Mouse (Mus musculus) heart, embryonic 11.5 days (tissue): ENCODE data around the gene Ptpn3. TPM values are rescaled to one million over a fixed set of nuclear protein-coding genes. Genes with fewer than 3 reads are reported as not detected.

ENCODE experiments used
- ATAC-seq: fragments of 200-750 bp; cut with Nextera tagmentation; replicated peaks from 2 replicates; pipeline ENCODE4 v1.8.0; 2017; ENCODE audit warnings: moderate library complexity; ENCODE audit not compliant: insufficient number of reproducible peaks, low FRiP score, low TSS enrichment
- H3K27ac ChIP-seq: fragments of 300-500 bp; sonication (generic); 2 replicates; pipeline ENCODE4 v1.5.1; 2014; ENCODE audit warnings: mild to moderate bottlenecking, low read depth, low read length
- H3K27me3 ChIP-seq: fragments of 300-500 bp; sonication (generic); 2 replicates; pipeline ENCODE4 v1.6.1; 2014; ENCODE audit warnings: mild to moderate bottlenecking, low read length, mixed read lengths; ENCODE audit not compliant: control insufficient read depth, insufficient read depth
- H3K36me3 ChIP-seq: fragments of 300-500 bp; sonication (generic); 2 replicates; pipeline ENCODE4 v1.6.1; 2014; ENCODE audit warnings: mild to moderate bottlenecking, low read length, moderate library complexity, mixed read lengths; ENCODE audit not compliant: control insufficient read depth, insufficient read depth
- H3K4me1 ChIP-seq: fragments of 300-500 bp; sonication (generic); 2 replicates; pipeline ENCODE4 v1.6.1; 2014; ENCODE audit warnings: low read length; ENCODE audit not compliant: control insufficient read depth, insufficient read depth
- H3K4me2 ChIP-seq: fragments of 300-500 bp; sonication (generic); 2 replicates; pipeline ENCODE4 v1.6.1; 2014; ENCODE audit warnings: mild to moderate bottlenecking, moderate library complexity
- H3K4me3 ChIP-seq: fragments of 300-500 bp; sonication (generic); 2 replicates; pipeline ENCODE4 v1.5.1; 2014; ENCODE audit warnings: low read depth, low read length
- H3K9ac ChIP-seq: fragments of 300-500 bp; sonication (generic); 2 replicates; pipeline ENCODE4 v1.6.1; 2014; ENCODE audit warnings: mild to moderate bottlenecking, low read depth, low read length, moderate library complexity
- H3K9me3 ChIP-seq: fragments of 300-500 bp; sonication (generic); replicated peaks from 2 replicates; pipeline ENCODE4 v1.6.1; 2016; ENCODE audit warnings: low read length; ENCODE audit not compliant: control insufficient read depth
- WGBS: fragments of 180-500 bp; shearing (Covaris S2); extraction: QIAGEN DNeasy Blood & Tissue Kit; methylation state at CpG from one replicate; pipeline ENCODE4 v1.1.7; 2014; ENCODE audit not compliant: insufficient replicate concordance; 5-methylcytosine and 5-hydroxymethylcytosine counted together
- polyA plus RNA-seq: library from polyadenylated mRNA; unstranded; fragments of >200 nt; fragmentation: Nextera tagmentation; extraction: Ambion mirVana; gene quantifications from 2 replicates; pipeline ENCODE4 v1.2.1, GENCODE M21; 2014

Ptpn3 gene
- polyA plus RNA-seq, 1 experiment from 2014 or later: 1.7 TPM

DNA sequence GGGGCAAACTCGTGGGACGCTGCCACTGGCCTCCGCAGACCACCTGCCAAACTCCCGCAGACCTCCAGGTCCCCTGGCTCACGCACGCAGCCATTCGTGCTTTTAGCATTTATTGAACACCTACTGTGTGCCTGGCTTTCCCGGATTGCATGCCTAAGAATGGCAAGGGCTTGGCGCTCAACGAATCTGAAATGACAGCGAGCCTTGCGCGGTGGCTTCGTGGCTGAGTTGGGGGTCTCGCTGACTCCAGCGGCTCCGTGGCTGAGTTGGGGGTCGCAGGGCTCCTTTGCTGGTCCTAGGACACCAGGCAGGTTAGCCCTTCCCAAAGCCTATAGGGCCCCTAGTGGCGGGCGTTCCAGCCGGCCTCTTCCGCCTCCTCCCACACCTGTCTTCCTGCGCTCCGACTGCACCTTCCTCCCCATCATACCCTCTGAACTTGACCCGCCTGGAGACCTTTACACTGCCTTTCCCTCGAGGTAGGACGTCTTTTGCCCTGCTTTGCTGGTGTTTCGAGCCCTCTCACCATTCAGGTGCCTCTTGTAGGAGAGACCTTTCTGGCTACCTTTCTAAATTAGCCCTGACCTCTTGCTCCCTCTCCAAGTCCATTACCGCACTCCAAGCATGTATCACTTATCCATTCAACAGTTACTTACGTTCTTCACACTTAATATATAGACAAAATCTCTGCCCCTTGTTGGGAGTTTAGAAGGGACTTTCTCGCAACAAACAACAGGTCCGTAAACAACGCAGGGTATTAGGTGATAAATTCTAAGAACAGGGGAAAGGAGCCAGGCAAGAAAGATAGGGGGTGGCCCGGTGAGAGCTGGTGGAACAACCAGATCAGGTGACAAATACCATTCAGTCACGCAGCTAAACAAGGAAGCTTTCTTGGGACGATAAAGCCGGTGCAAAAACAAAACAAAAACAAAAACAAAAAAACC, 898 bp downstream of the Ptpn3 start:
- ATAC-seq: no peak
- Histone ChIP-seq H3K36me3 (no peaks in the 10 kb centered on the region), H3K4me1 (peaks cover 7% of the 10 kb centered on the region), H3K4me3 (peak overlapping the region; percentile 80), H3K9me3 (no peaks in the 10 kb centered on the region), H3K27me3 (peaks cover 24% of the 10 kb centered on the region), H3K9ac (peak overlapping the region; percentile 75; the same call in 1 of the 2 replicates), H3K4me2 (peak overlapping the region; percentile 99), H3K27ac (no peak overlapping the region; the same call in 1 of the 2 replicates)
- under 1% methylated on average over 37 of the region's 37 CpGs for WGBS

DNA sequence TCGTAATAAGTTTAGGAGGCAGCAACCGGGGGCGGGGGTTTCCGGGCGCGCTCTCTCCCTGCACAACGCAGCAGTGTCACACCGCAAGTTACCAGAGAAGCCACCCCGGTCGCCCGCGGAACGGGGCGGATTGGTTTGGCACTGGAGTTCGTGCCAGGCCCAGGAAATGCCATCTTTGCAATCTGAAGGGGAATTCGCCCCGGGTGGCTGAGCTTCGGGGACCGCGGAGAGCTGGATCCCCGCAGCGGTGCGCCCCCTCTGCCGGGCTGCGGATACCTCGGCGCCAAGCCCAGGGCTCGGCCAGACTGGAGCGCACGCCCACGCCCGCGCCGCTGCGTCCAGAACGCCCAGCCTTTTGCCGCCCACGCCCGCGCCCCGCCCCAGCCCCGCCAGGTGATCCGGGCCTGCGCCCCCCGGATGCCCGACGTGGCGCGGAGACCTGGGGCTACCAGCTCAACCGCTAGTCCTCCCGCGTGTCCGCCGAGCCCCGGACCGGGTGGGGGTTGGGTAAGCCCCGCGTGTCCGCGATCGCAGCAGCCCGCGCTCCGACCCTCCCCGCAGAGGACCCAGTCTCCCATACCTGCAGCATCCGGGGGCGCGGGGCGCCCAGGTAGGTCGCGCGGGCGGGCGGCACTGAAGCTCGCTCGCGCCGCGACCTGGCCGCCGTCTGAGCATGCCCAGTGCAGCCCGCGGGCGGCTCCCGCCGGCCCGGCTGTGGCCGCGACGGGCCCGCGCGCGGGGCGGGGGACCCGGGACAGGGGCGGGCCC, 1.8 kb downstream of the Ptpn3 start:
- peak; percentile 51; the same call in 1 of the 2 replicates for ATAC-seq
- Histone ChIP-seq H3K27ac (no peak overlapping the region), H3K4me1 (peaks cover 9% of the 10 kb centered on the region), H3K9ac (peak overlapping the region; percentile 75), H3K9me3 (no peaks in the 10 kb centered on the region), H3K4me2 (peak overlapping the region; percentile 99), H3K27me3 (peaks cover 24% of the 10 kb centered on the region), H3K36me3 (no peaks in the 10 kb centered on the region), H3K4me3 (peak overlapping the region; percentile 80)
- WGBS: under 1% methylated on average over 67 of the region's 97 CpGs

DNA sequence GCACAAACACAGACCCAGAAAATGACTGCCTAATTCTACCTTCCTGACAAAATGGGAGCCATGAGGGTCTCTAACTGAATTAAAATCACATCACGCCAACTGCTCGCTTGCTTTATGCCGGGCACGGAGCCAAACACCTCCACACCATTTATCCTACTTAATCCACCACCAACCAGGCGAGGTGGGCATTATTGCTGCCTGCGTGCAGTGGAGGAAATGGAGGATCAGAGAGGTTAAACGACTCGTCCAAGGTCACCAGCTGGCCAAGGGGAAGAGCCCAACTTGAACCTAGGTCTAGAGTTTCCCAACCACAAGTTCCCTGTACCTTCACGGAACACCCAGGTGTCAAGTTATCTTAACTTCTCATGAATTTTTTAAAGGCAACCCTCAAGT, 2.3 kb downstream of the Ptpn3 start:
- H3K4me2 ChIP-seq: peak overlapping the region; percentile 99
- no peak overlapping the region for H3K27ac ChIP-seq
- peaks cover 9% of the 10 kb centered on the region for H3K4me1 ChIP-seq
- peaks cover 24% of the 10 kb centered on the region for H3K27me3 ChIP-seq
- peak overlapping the region; percentile 75; the same call in 1 of the 2 replicates for H3K9ac ChIP-seq
- H3K9me3 ChIP-seq: no peaks in the 10 kb centered on the region
- H3K4me3 ChIP-seq: peak overlapping the region; percentile 80
- 3% methylated on average over 9 of the region's 9 CpGs for WGBS
- H3K36me3 ChIP-seq: no peaks in the 10 kb centered on the region
- no peak for ATAC-seq

DNA sequence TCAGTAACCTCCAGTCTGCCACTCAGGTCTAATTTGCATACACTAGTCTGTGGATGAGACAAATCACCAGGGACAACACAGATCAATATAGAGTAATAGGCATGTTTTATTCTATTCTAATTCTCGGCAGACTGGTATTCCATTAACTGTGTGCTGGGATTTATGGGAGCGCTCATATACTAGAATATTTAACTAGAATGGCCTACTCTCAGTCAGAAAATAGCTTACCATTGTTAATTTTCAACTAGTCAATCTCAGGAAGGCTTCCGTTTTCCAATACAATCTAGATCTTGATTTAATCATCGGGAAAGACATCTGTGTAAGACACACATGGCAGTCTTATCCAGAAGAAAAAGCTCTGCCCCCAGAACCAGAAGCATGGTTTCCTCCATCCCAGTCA, 3.5 kb downstream of the Ptpn3 start:
- Histone ChIP-seq H3K36me3 (no peaks in the 10 kb centered on the region), H3K4me3 (no peak overlapping the region), H3K4me1 (peaks cover 9% of the 10 kb centered on the region), H3K9me3 (no peaks in the 10 kb centered on the region), H3K27ac (no peak overlapping the region), H3K4me2 (no peak overlapping the region), H3K27me3 (peaks cover 24% of the 10 kb centered on the region), H3K9ac (no peak overlapping the region)
- 79% methylated on average over 4 of the region's 4 CpGs for WGBS
- no peak for ATAC-seq

DNA sequence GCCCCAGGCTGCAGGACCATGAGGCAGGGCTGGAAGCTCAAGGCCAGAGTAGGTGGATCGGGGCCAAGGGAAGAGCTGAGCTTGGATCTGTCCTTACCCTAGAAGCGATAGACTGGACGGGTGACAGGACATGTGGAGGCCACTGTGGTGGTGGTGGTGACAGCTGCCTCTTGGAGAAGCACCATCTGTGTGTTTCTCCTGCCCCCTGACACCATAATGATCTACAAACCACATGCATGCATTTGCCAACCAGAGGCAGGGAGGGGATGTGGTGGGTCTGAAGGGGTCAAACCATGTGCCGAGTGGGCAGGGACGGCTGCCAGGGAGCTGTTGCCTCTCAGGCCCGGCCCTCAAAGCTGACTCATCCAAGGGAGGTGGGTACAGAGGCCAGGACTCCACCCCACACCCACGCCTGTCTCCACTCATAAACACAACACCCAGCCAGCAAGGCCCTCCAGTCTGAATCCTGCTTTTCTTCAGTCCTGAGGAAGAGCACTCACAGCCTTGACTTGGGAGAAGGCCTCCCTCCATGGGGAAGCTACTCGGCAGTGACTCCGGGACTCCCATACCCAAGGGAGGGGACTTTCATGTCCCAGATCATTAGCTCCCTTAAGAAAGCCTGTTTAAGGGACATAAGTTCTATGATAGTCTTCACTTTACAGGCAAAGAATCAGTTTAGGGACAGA, 6.5 kb downstream of the Ptpn3 start:
- H3K4me2 ChIP-seq: no peak overlapping the region
- peaks cover 5% of the 10 kb centered on the region; the same call in 1 of the 2 replicates for H3K4me1 ChIP-seq
- H3K9ac ChIP-seq: no peak overlapping the region
- no peak overlapping the region for H3K27ac ChIP-seq
- WGBS: 55% methylated on average over 9 of the region's 9 CpGs
- H3K36me3 ChIP-seq: no peaks in the 10 kb centered on the region
- no peak overlapping the region for H3K4me3 ChIP-seq
- no peaks in the 10 kb centered on the region for H3K9me3 ChIP-seq
- peaks cover 24% of the 10 kb centered on the region for H3K27me3 ChIP-seq
- no peak for ATAC-seq

DNA sequence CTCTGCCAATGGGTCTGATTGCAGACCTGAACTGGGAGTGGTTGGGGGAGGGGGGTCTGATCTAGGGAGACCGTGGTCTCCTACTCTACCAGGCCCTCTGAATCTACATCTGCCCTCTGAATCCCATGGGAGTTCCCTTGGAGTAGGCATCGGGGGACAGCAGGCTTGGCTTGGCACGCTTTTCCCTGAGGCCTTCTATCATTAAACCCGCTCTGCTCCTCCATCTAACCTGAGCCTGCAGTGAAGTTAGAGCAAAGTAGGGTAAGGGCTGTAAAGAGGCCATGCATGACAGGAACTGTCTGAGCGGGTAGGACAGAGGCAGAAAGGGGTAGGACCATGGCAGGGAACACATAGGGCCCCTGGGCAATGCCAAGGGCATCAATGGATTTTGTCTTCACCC, 9.0 kb downstream of the Ptpn3 start:
- H3K9me3 ChIP-seq: no peaks in the 10 kb centered on the region
- 94% methylated on average over 5 of the region's 5 CpGs for WGBS
- no peak overlapping the region for H3K4me3 ChIP-seq
- no peak overlapping the region for H3K4me2 ChIP-seq
- no peak for ATAC-seq
- peaks cover 9% of the 10 kb centered on the region; the same call in 1 of the 2 replicates for H3K27me3 ChIP-seq
- no peaks in the 10 kb centered on the region for H3K36me3 ChIP-seq
- H3K27ac ChIP-seq: no peak overlapping the region
- 0 out of 2 replicates have a peak, but pooled peaks cover 2% of the 10 kb centered on the region for H3K4me1 ChIP-seq
- H3K9ac ChIP-seq: 0 out of 2 replicates have a peak overlapping the region, but pooled peaks have one; percentile 43

DNA sequence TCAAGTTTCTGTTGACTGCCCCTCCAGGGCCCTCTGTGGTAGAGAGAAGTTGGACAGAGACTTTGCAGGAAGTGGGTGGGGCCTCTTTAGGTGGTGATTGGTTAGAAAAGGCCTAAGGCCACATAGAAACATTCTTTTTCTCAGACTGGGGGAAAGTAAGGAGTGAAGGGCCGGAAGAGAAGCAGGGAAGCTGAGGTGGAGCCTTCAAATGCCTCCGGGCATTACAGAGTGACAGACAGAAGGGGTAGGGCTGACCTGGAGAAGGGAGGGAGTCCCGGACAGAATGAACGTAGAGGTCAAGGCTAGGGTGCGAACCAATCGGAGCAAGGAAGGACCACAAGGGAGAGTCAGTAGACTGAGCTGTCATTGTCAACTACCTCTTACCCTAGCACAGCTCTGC, 11.6 kb downstream of the Ptpn3 start:
- no peak for ATAC-seq
- Histone ChIP-seq H3K4me3 (no peak overlapping the region), H3K4me1 (0 out of 2 replicates have a peak, but pooled peaks cover under 1% of the 10 kb centered on the region), H3K27ac (no peak overlapping the region), H3K36me3 (no peaks in the 10 kb centered on the region), H3K27me3 (no peaks in the 10 kb centered on the region), H3K4me2 (no peak overlapping the region), H3K9ac (no peak overlapping the region), H3K9me3 (no peaks in the 10 kb centered on the region)
- WGBS: 70% methylated on average over 6 of the region's 6 CpGs

DNA sequence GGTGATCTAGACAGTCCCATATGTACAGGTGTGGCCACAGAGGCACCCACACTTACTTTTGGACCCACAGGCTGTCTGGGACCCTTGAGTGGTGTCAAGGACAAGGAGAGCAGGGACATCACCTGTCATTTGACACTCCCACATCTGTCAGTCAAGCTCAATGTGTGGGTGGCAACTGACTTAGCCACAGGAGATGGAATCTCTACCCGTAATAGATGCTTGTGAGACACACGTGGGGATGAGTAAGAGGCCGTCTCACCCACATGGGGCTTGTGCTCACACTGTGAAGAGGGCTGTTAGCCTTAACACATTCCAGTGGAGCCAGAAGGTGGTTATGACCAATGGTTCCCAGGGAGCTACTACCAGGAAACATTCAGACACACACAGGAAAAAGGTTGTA, 13.8 kb downstream of the Ptpn3 start:
- no peak for ATAC-seq
- H3K4me3 ChIP-seq: no peak overlapping the region
- no peak overlapping the region for H3K9ac ChIP-seq
- H3K27me3 ChIP-seq: no peaks in the 10 kb centered on the region
- no peak overlapping the region for H3K27ac ChIP-seq
- H3K4me2 ChIP-seq: no peak overlapping the region
- H3K36me3 ChIP-seq: no peaks in the 10 kb centered on the region
- H3K4me1 ChIP-seq: no peaks in the 10 kb centered on the region
- WGBS: 71% methylated on average over 3 of the region's 3 CpGs
- no peaks in the 10 kb centered on the region for H3K9me3 ChIP-seq
